Mouse (Mus musculus) forebrain, embryonic 10.5 days (tissue): Measurements from ENCODE around the gene Gm10406. TPM values are rescaled to one million over a fixed set of nuclear protein-coding genes. Genes with fewer than 3 reads are reported as not detected.
"Not testable (repeated sequence)": the region's sequence is repeated elsewhere in the genome, so short reads cannot be mapped to it uniquely, and the experiment has no call there.

Experiments
- DNase-seq: peaks from one replicate; pipeline ENCODE4 v3.0.0-alpha.2; 2017; ENCODE audit warnings: low spot score; ENCODE audit errors: extremely low spot score
- H3K27ac ChIP-seq: fragments of 300-500 bp; sonication (generic); 2 replicates; pipeline ENCODE4 v1.5.1; 2016; ENCODE audit warnings: mild to moderate bottlenecking
- H3K27me3 ChIP-seq: fragments of 300-500 bp; sonication (generic); 2 replicates; pipeline ENCODE4 v1.6.1; 2016; ENCODE audit warnings: mild to moderate bottlenecking; ENCODE audit not compliant: poor library complexity, severe bottlenecking
- H3K36me3 ChIP-seq: fragments of 300-500 bp; sonication (generic); replicated peaks from 2 replicates; pipeline ENCODE4 v1.6.1; 2016; ENCODE audit warnings: mild to moderate bottlenecking, moderate library complexity
- H3K4me1 ChIP-seq: fragments of 300-500 bp; sonication (generic); 2 replicates; pipeline ENCODE4 v1.6.1; 2016
- H3K4me3 ChIP-seq: fragments of 300-500 bp; sonication (generic); 2 replicates; pipeline ENCODE4 v1.5.1; 2016; ENCODE audit warnings: mild to moderate bottlenecking, moderate library complexity
- H3K9me3 ChIP-seq: fragments of 300-500 bp; sonication (generic); 2 replicates; pipeline ENCODE4 v1.6.1; 2016; ENCODE audit warnings: mild to moderate bottlenecking, moderate library complexity
- WGBS: fragments of 180-500 bp; shearing (Covaris S2); methylation state at CpG from one replicate; pipeline ENCODE4 v1.1.7; 2016; 5-methylcytosine and 5-hydroxymethylcytosine counted together
- polyA plus RNA-seq: library from polyadenylated mRNA; unstranded; fragments of >200 nt; fragmentation: Nextera tagmentation; extraction: Ambion mirVana; gene quantifications from 2 replicates; pipeline ENCODE4 v1.2.1, GENCODE M21; 2016

Gene Gm10406
- 0.85 and 1.3 TPM in 2 replicates for polyA plus RNA-seq

GRCm38 (mm10) chr14:7026781-7027749 lies at the start of gene Gm10406:
Gene Gm10406, minus strand, starts transcription at chr14:7027449.
- not testable (repeated sequence) for H3K27me3 ChIP-seq, H3K9me3 ChIP-seq, H3K4me1 ChIP-seq, H3K36me3 ChIP-seq
- H3K27ac ChIP-seq: peak within 1 kb of the TSS; percentile 89
- peak; percentile 25 for DNase-seq
- H3K4me3 ChIP-seq: peak within 1 kb of the TSS; percentile 58
- whole genome bisulfite sequencing: 1% methylated on average over 50 of the region's 70 CpGs

GRCm38 (mm10) chr14:7044870-7045269 lies 17.6 kb upstream of the Gm10406 start, which contains the start of gene Gm3685:
Gene Gm3685, minus strand, starts transcription at chr14:7044970.
- not testable (repeated sequence) for H3K4me3 ChIP-seq, DNase-seq, H3K36me3 ChIP-seq, H3K4me1 ChIP-seq, H3K9me3 ChIP-seq, H3K27me3 ChIP-seq, H3K27ac ChIP-seq
- no CpG with 5 or more reads among the region's 2 CpGs for WGBS

- 9% methylated on average over 9 of the region's 9 CpGs for WGBS
- not testable (repeated sequence) for H3K27ac ChIP-seq, H3K4me1 ChIP-seq, H3K36me3 ChIP-seq, DNase-seq, H3K9me3 ChIP-seq, H3K27me3 ChIP-seq
- peak overlapping the region; percentile 58; the same call in 1 of the 2 replicates for H3K4me3 ChIP-seq
These were observed 975 bp downstream of the Gm10406 start for GRCm38 (mm10) chr14:7026274-7026673.

GRCm38 (mm10) chr14:6973718-6974117 lies 53.5 kb downstream of the Gm10406 start, which contains the start of gene Gm6356:
Gene Gm6356, minus strand, starts transcription at chr14:6973818.
- H3K4me1 ChIP-seq, H3K4me3 ChIP-seq, H3K9me3 ChIP-seq, DNase-seq, H3K27ac ChIP-seq, H3K36me3 ChIP-seq, H3K27me3 ChIP-seq: not testable (repeated sequence)
- 42% methylated on average over 1 of the region's 2 CpGs for WGBS

Other genes starting within 250 kb of the Gm10406 start
- gene Gm3642, start 187.1 kb downstream of the Gm10406 start, polyA plus RNA-seq: not detected in 2 replicates
- 1.6 TPM in 2 replicates for gene Gm3667, start 137.5 kb downstream of the Gm10406 start, polyA plus RNA-seq
- not detected in 2 replicates for gene Gm6356, start 53.6 kb downstream of the Gm10406 start, polyA plus RNA-seq
- not detected in 2 replicates for gene Gm3685, start 17.5 kb upstream of the Gm10406 start, polyA plus RNA-seq
- gene Gm3696, start 73.2 kb upstream of the Gm10406 start, polyA plus RNA-seq: 1.1 and 1.4 TPM in 2 replicates
- not detected in 2 replicates for gene Gm6676, start 98.0 kb upstream of the Gm10406 start, polyA plus RNA-seq
- gene Gm3512, start 147.1 kb upstream of the Gm10406 start, polyA plus RNA-seq: 3.8 and 4.5 TPM in 2 replicates
- gene Gm16434, start 167.1 kb upstream of the Gm10406 start, polyA plus RNA-seq: not detected in 2 replicates
- not detected in 2 replicates for gene Gm3727, start 237.3 kb upstream of the Gm10406 start, polyA plus RNA-seq